Mouse (Mus musculus) cerebellum, postnatal 25 days (tissue): ENCODE measurements at regions not wholly inside any gene's neighbourhood (a gene's known extent, or its start where the extent isn't known, plus 50 kb on each side); places are given as distances from the start of the nearest gene placed in this dataset.

Experiments
- DNase-seq, 2 experiments: peaks; one replicate each; pipeline ENCODE4 v3.0.0; 2021; ENCODE audit warnings: mixed read lengths in 2 of 2

DNA sequence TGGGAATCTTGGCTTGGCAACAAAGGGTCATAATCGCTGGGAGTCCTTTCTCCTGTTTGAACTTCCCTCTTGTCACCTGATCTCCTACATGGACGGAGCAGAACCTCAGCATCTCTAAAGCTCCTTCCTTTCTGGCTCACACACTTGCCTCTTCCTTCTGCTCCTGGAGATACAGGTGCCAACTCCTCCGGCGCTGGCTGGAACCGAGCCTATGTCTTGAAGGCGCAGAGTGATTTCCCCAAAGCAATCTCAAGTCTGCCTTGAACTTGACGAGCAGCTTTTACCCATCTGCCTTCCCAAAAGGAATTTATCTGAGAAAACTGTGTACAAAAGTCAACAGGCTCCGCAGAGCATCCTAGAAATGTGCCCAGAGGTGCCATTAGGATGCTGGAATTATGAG, 108.4 kb upstream of the Sall1 start:
- no peak for DNase-seq

DNA sequence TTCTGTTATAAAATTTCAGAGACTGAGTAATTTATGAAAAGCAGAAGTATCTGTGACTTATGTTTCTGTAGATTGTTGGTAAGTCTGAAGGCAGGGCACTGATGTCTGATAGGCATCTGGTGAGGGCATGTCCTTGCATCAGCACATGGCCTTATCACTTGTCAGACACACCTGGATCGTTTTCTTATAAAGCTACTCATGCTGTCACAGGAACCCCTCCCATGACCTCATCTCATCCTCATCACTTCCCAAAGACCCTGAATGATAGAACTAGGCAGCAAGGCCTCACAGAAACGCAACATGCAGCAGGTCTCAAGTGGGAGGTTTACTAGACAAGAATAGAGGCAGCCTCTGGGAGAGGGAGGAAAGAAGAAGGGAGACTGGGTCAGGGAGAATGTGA, 107.0 kb upstream of the Sall1 start:
- DNase-seq: no peak

- no peak for DNase-seq
Measured at GRCm38 (mm10) chr8:89141529-89142235, 97.7 kb upstream of the Sall1 start.

- no peak for DNase-seq
Measured at GRCm38 (mm10) chr8:89139876-89140275, 95.9 kb upstream of the Sall1 start.

- DNase-seq: no peak
Measured at GRCm38 (mm10) chr8:89138416-89139125, 94.6 kb upstream of the Sall1 start.

DNA sequence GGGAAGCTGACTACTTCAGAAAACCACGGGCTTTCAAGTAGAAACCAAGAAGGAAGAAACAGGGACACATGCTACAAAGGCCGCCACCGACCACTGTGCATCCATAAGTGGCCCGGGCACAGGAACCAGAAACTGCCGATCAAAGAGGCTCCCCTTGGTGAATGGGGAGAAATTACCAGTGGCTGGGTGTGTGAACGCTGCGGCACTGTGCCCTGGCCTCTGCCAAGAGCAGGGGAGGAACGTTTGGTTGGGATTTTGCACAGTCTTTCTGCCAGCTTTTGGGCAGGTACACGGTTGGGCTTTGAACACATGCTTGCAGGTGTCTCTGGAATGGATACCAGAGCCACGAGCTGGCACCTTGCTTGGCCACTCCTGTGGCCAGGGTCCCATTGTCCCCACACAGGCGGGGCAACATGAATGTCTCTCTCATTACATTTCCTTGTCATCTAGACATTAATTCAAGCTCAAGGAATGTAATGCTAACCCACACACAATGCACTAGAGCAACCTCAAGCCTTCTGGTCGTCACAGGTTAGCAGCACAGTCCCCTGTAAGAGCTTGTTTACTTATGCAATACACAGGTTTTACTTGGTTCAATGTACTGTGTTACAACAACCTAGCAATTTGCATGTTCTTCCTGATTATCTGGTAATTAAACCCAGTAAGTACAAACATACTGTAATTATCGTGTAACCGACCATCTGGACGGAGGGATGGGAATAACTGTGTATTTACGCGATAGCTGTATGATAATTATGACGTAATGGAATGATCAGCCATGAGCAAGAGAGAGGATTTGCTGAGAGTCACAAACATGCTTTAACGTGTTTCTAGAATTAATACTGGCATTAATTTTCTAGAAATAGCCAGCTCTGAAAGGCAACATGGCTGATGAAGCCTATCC, 90.9 kb upstream of the Sall1 start:
- DNase-seq: no peak

DNA sequence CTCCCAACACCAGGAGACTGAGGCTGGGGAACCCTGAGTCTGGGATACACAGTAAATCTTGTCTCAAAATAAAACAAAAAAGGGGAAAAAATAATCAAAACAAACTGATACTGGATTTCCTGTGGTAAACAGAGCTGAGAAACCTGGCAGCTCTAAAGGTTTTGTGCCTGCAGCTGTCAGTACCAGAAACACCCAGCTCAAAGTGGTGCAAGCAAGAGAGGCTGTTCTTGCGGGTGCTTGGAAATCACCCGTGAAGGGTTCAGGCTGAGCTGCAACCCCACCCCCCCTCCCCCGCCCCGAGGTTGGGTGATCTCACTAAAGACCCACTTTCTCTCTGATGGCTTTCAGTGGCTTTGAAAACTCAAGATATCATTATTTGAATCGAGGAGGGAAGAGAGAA, 90.1 kb upstream of the Sall1 start:
- no peak for DNase-seq

- no peak for DNase-seq
Measured at GRCm38 (mm10) chr8:89121051-89121450, 77.1 kb upstream of the Sall1 start.

DNA sequence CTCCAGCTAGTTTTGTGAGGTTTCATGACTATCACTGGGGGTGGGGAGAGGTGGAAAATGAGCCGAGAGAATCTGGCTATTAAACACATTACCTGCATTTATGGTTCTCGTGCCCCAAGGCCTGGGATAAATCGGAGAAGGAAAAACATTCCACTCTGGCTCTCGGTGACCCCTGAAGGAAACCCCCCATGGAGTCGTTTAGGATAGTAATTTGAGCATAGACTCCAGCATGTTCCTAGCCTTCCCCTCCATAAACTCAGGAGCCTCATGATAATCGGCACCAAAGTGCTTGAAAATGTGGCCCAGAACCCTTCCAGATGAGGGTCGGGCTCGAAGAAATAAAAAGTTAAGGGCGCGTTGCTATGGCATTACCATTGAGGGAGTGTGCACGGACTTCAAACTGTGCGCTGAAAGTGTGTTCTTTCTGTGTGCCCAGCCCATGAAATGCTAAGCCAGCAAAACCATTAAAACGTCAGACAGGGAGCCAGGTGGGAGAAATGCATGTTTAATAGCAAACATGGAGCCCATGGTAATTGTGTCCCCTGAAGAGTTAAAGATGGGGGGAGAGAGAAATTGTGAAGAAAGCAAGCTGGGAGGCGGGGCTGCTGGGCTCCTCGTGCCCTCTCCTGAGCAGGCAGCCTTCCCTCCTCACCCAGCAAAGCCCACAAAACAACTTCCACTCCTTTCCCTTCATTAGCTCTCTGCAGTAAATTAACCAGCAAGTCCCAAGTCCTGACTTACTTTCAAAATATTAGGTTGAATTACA, 64.1 kb upstream of the Sall1 start:
- no peak for DNase-seq

DNA sequence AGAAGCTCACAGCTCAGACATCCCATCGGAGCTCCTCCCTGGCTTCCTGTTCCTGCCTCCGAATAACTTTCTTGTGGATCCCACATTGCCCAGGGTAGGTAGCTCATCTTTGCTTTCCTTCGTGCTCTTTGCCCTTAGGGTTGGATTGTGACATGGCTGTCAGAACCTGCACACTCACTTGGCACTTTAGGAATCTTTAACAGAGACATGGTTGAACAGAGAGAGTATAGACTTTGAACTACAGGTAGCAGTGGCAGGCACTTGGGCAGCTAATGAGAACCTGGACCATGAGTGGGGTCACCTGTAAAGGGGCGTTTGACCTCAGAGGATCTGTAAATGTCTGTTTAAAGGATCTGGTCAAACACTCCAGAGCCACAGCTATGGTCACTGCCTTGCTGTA, 62.4 kb upstream of the Sall1 start:
- DNase-seq: no peak

GRCm38 (mm10) chr8:89097396-89097795, 53.4 kb upstream of the Sall1 start:
- DNase-seq: no peak
